Mouse (Mus musculus): Measurements from ENCODE around the gene Olfr1205. TPM values are rescaled to one million over a fixed set of nuclear protein-coding genes. Genes with fewer than 3 reads are reported as not detected.

The Olfr1205 gene
- polyA plus RNA-seq (2015; fragmentation: Nextera tagmentation; extraction: Ambion mirVana) = not detected in 2 replicates

GRCm38 (mm10) chr2:88829437-88829836 lies at the start of gene Olfr1205:
TSS of gene Olfr1205 (plus strand) at chr2:88829737.
- Histone ChIP-seq H3K4me2 (ENCODE audit: low read depth, low read length) (no peak within 1 kb of the TSS), H3K27ac (ENCODE audit: low read depth) (no peak within 1 kb of the TSS), H3K9me3 (ENCODE audit: low read length) (no peaks in the 10 kb centered on the region), H3K36me3 (replicated peaks; ENCODE audit: insufficient read depth, low read length) (no peaks in the 10 kb centered on the region), H3K4me1 (ENCODE audit: insufficient read depth) (no peaks in the 10 kb centered on the region), H3K9ac (replicated peaks) (no peak within 1 kb of the TSS), H3K27me3 (ENCODE audit: insufficient read depth, low read length) (no peaks in the 10 kb centered on the region), H3K4me3 (ENCODE audit: low read depth, low read length) (no peak within 1 kb of the TSS)
- TF ChIP-seq EP300 (IDR thresholded peaks at IDR 0.05; ENCODE audit: low read depth) (no peak), CTCF (IDR thresholded peaks at IDR 0.05; ENCODE audit: low read depth) (no peak)
- no peak for ATAC-seq
- 79% methylated on average over 2 of the region's 2 CpGs for WGBS (ENCODE audit: insufficient replicate concordance)
- DNase-seq = no peak

- ATAC-seq = no peak
- WGBS (ENCODE audit: insufficient replicate concordance) = 71% methylated on average over 6 of the region's 6 CpGs
- no peak for TF ChIP-seq CTCF (IDR thresholded peaks at IDR 0.05; ENCODE audit: low read depth)
- TF ChIP-seq EP300 (IDR thresholded peaks at IDR 0.05; ENCODE audit: low read depth) = no peak
These were observed 36.8 kb upstream of the Olfr1205 start, which contains the start of gene Olfr1201 for GRCm38 (mm10) chr2:88792736-88793135. TSS of gene Olfr1201 (plus strand) at chr2:88793036.

GRCm38 (mm10) chr2:88814196-88814595 lies 15.3 kb upstream of the Olfr1205 start, which contains the start of gene Olfr1202:
TSS of gene Olfr1202 (plus strand) at chr2:88814496.
- ATAC-seq (no peak), DNase-seq (no peak)
- Histone ChIP-seq H3K27me3 (ENCODE audit: insufficient read depth, low read length) (no peaks in the 10 kb centered on the region), H3K27ac (ENCODE audit: low read depth) (no peak within 1 kb of the TSS), H3K9ac (replicated peaks) (no peak within 1 kb of the TSS), H3K4me2 (ENCODE audit: low read depth, low read length) (no peak within 1 kb of the TSS), H3K4me3 (ENCODE audit: low read depth, low read length) (no peak within 1 kb of the TSS), H3K9me3 (ENCODE audit: low read length) (no peaks in the 10 kb centered on the region), H3K4me1 (ENCODE audit: insufficient read depth) (no peaks in the 10 kb centered on the region), H3K36me3 (replicated peaks; ENCODE audit: insufficient read depth, low read length) (no peaks in the 10 kb centered on the region)
- TF ChIP-seq EP300 (IDR thresholded peaks at IDR 0.05; ENCODE audit: low read depth) = no peak
- no peak for TF ChIP-seq CTCF (IDR thresholded peaks at IDR 0.05; ENCODE audit: low read depth)
- 75% methylated on average over 1 of the region's 1 CpGs for WGBS (ENCODE audit: insufficient replicate concordance)

More at GRCm38 (mm10) chr2:88792736-88793135, 36.8 kb upstream of the Olfr1205 start, which contains the start of gene Olfr1201:
- no peaks in the 10 kb centered on the region for H3K9me3 ChIP-seq (ENCODE audit: low read length)
- H3K9ac ChIP-seq (replicated peaks) = no peak within 1 kb of the TSS
- H3K4me2 ChIP-seq (ENCODE audit: low read depth, low read length) = no peak within 1 kb of the TSS
- no peak within 1 kb of the TSS for H3K4me3 ChIP-seq (ENCODE audit: low read depth, low read length)
- DNase-seq = no peak
- no peaks in the 10 kb centered on the region for H3K4me1 ChIP-seq (ENCODE audit: insufficient read depth)
- H3K27me3 ChIP-seq (ENCODE audit: insufficient read depth, low read length) = no peaks in the 10 kb centered on the region
- no peak within 1 kb of the TSS for H3K27ac ChIP-seq (ENCODE audit: low read depth)
- no peaks in the 10 kb centered on the region for H3K36me3 ChIP-seq (replicated peaks; ENCODE audit: insufficient read depth, low read length)

GRCm38 (mm10) chr2:88838477-88838876 lies 8.9 kb downstream of the Olfr1205 start:
- H3K4me3 ChIP-seq (ENCODE audit: low read depth, low read length) = no peak overlapping the region
- no peaks in the 10 kb centered on the region for H3K9me3 ChIP-seq (ENCODE audit: low read length)
- WGBS (ENCODE audit: insufficient replicate concordance) = 54% methylated on average over 2 of the region's 2 CpGs
- H3K4me2 ChIP-seq (ENCODE audit: low read depth, low read length) = no peak overlapping the region
- H3K27ac ChIP-seq (ENCODE audit: low read depth) = no peak overlapping the region
- ATAC-seq = no peak
- no peak for TF ChIP-seq CTCF (IDR thresholded peaks at IDR 0.05; ENCODE audit: low read depth)
- H3K27me3 ChIP-seq (ENCODE audit: insufficient read depth, low read length) = no peaks in the 10 kb centered on the region
- DNase-seq = no peak
- H3K4me1 ChIP-seq (ENCODE audit: insufficient read depth) = no peaks in the 10 kb centered on the region
- no peaks in the 10 kb centered on the region for H3K36me3 ChIP-seq (replicated peaks; ENCODE audit: insufficient read depth, low read length)
- no peak overlapping the region for H3K9ac ChIP-seq (replicated peaks)

- H3K4me1 ChIP-seq (ENCODE audit: insufficient read depth) = no peaks in the 10 kb centered on the region
- TF ChIP-seq EP300 (IDR thresholded peaks at IDR 0.05; ENCODE audit: low read depth) = no peak
- no peak for TF ChIP-seq CTCF (IDR thresholded peaks at IDR 0.05; ENCODE audit: low read depth)
- no peak within 1 kb of the TSS for H3K27ac ChIP-seq (ENCODE audit: low read depth)
- H3K27me3 ChIP-seq (ENCODE audit: insufficient read depth, low read length) = no peaks in the 10 kb centered on the region
- DNase-seq (no peak), ATAC-seq (no peak)
- no peak within 1 kb of the TSS for H3K4me2 ChIP-seq (ENCODE audit: low read depth, low read length)
- H3K9ac ChIP-seq (replicated peaks) = no peak within 1 kb of the TSS
- H3K36me3 ChIP-seq (replicated peaks; ENCODE audit: insufficient read depth, low read length) = no peaks in the 10 kb centered on the region
- H3K9me3 ChIP-seq (ENCODE audit: low read length) = no peaks in the 10 kb centered on the region
- 80% methylated on average over 1 of the region's 1 CpGs for WGBS (ENCODE audit: insufficient replicate concordance)
- H3K4me3 ChIP-seq (ENCODE audit: low read depth, low read length) = no peak within 1 kb of the TSS
These were observed 19.5 kb downstream of the Olfr1205 start, which contains the start of gene Olfr1204 for GRCm38 (mm10) chr2:88848992-88849391. TSS of gene Olfr1204 (plus strand) at chr2:88849292.

GRCm38 (mm10) chr2:88862931-88863330 lies 33.4 kb downstream of the Olfr1205 start, which contains the start of gene Olfr1206:
TSS of gene Olfr1206 (plus strand) at chr2:88863231.
- H3K9me3 ChIP-seq (ENCODE audit: low read length) = 0 out of 2 replicates have a peak, but pooled peaks cover 2% of the 10 kb centered on the region
- DNase-seq (no peak), ATAC-seq (no peak)
- H3K9ac ChIP-seq (replicated peaks) = no peak within 1 kb of the TSS
- H3K4me3 ChIP-seq (ENCODE audit: low read depth, low read length) = no peak within 1 kb of the TSS
- no peaks in the 10 kb centered on the region for H3K4me1 ChIP-seq (ENCODE audit: insufficient read depth)
- H3K4me2 ChIP-seq (ENCODE audit: low read depth, low read length) = no peak within 1 kb of the TSS
- no peak within 1 kb of the TSS for H3K27ac ChIP-seq (ENCODE audit: low read depth)
- H3K27me3 ChIP-seq (ENCODE audit: insufficient read depth, low read length) = no peaks in the 10 kb centered on the region
- H3K36me3 ChIP-seq (replicated peaks; ENCODE audit: insufficient read depth, low read length) = no peaks in the 10 kb centered on the region
- TF ChIP-seq EP300 (IDR thresholded peaks at IDR 0.05; ENCODE audit: low read depth) (no peak), CTCF (IDR thresholded peaks at IDR 0.05; ENCODE audit: low read depth) (no peak)
- WGBS (ENCODE audit: insufficient replicate concordance) = 72% methylated on average over 2 of the region's 2 CpGs

Other genes with a start within 250 kb of the Olfr1205 start
- not detected in 2 replicates for gene Olfr1189, start 243.3 kb upstream of the Olfr1205 start, polyA plus RNA-seq (2015; fragmentation: Nextera tagmentation; extraction: Ambion mirVana)
- gene Olfr1191-ps1, start 189.2 kb upstream of the Olfr1205 start, polyA plus RNA-seq (2015; fragmentation: Nextera tagmentation; extraction: Ambion mirVana) = not detected in 2 replicates
- gene Olfr1192-ps1, start 181.2 kb upstream of the Olfr1205 start, polyA plus RNA-seq (2015; fragmentation: Nextera tagmentation; extraction: Ambion mirVana) = not detected in 2 replicates
- not detected in 2 replicates for gene Olfr1193, start 154.1 kb upstream of the Olfr1205 start, polyA plus RNA-seq (2015; fragmentation: Nextera tagmentation; extraction: Ambion mirVana)
- not detected in 2 replicates for gene Olfr1195, start 140.6 kb upstream of the Olfr1205 start, polyA plus RNA-seq (2015; fragmentation: Nextera tagmentation; extraction: Ambion mirVana)
- not detected in 2 replicates for gene Olfr1196, start 125.1 kb upstream of the Olfr1205 start, polyA plus RNA-seq (2015; fragmentation: Nextera tagmentation; extraction: Ambion mirVana)
- gene Olfr1197, start 97.4 kb upstream of the Olfr1205 start, polyA plus RNA-seq (2015; fragmentation: Nextera tagmentation; extraction: Ambion mirVana) = not detected in 2 replicates
- not detected in 2 replicates for gene Olfr1198, start 78.4 kb upstream of the Olfr1205 start, polyA plus RNA-seq (2015; fragmentation: Nextera tagmentation; extraction: Ambion mirVana)
- not detected in 2 replicates for gene Olfr1199, start 69.3 kb upstream of the Olfr1205 start, polyA plus RNA-seq (2015; fragmentation: Nextera tagmentation; extraction: Ambion mirVana)
- not detected in 2 replicates for gene Olfr1200, start 59.2 kb upstream of the Olfr1205 start, polyA plus RNA-seq (2015; fragmentation: Nextera tagmentation; extraction: Ambion mirVana)
- gene Olfr1201, start 36.7 kb upstream of the Olfr1205 start, polyA plus RNA-seq (2015; fragmentation: Nextera tagmentation; extraction: Ambion mirVana) = not detected in 2 replicates
- not detected in 2 replicates for gene Olfr1202, start 15.2 kb upstream of the Olfr1205 start, polyA plus RNA-seq (2015; fragmentation: Nextera tagmentation; extraction: Ambion mirVana)
- gene Olfr1204, start 19.6 kb downstream of the Olfr1205 start, polyA plus RNA-seq (2015; fragmentation: Nextera tagmentation; extraction: Ambion mirVana) = not detected in 2 replicates
- gene Olfr1206, start 33.5 kb downstream of the Olfr1205 start, polyA plus RNA-seq (2015; fragmentation: Nextera tagmentation; extraction: Ambion mirVana) = not detected in 2 replicates
- not detected in 2 replicates for gene Olfr1208, start 72.6 kb downstream of the Olfr1205 start, polyA plus RNA-seq (2015; fragmentation: Nextera tagmentation; extraction: Ambion mirVana)
- not detected in 2 replicates for gene Olfr1209, start 85.4 kb downstream of the Olfr1205 start, polyA plus RNA-seq (2015; fragmentation: Nextera tagmentation; extraction: Ambion mirVana)
- gene Olfr1211, start 108.4 kb downstream of the Olfr1205 start, polyA plus RNA-seq (2015; fragmentation: Nextera tagmentation; extraction: Ambion mirVana) = not detected in 2 replicates
- gene Olfr1212, start 124.2 kb downstream of the Olfr1205 start, polyA plus RNA-seq (2015; fragmentation: Nextera tagmentation; extraction: Ambion mirVana) = not detected in 2 replicates
- gene Gm13762, start 150.5 kb downstream of the Olfr1205 start, polyA plus RNA-seq (2015; fragmentation: Nextera tagmentation; extraction: Ambion mirVana) = not detected in 2 replicates
- not detected in 2 replicates for gene Olfr1214, start 162.9 kb downstream of the Olfr1205 start, polyA plus RNA-seq (2015; fragmentation: Nextera tagmentation; extraction: Ambion mirVana)
- gene Olfr1215, start 177.2 kb downstream of the Olfr1205 start, polyA plus RNA-seq (2015; fragmentation: Nextera tagmentation; extraction: Ambion mirVana) = not detected in 2 replicates
- gene Olfr1216, start 188.6 kb downstream of the Olfr1205 start, polyA plus RNA-seq (2015; fragmentation: Nextera tagmentation; extraction: Ambion mirVana) = not detected in 2 replicates
- not detected in 2 replicates for gene Olfr1217, start 202.3 kb downstream of the Olfr1205 start, polyA plus RNA-seq (2015; fragmentation: Nextera tagmentation; extraction: Ambion mirVana)
- not detected in 2 replicates for gene Olfr1218, start 231.4 kb downstream of the Olfr1205 start, polyA plus RNA-seq (2015; fragmentation: Nextera tagmentation; extraction: Ambion mirVana)